Mouse (Mus musculus) thymus, adult 18-20 months (tissue): Measurements from ENCODE around the gene Nras.
A peak's percentile ranks its signal among the peaks of the same experiment; 100 is the strongest.

ENCODE experiments used
- DNase-seq, 2 experiments: peaks; one replicate each; pipeline ENCODE4 v3.0.0; 2022; ENCODE audit warnings: mixed read lengths in 2 of 2

The Nras gene

GRCm38 (mm10) chr3:103099667-103100066 lies 41.6 kb downstream of the Nras start:
- DNase-seq, result no peak

DNA sequence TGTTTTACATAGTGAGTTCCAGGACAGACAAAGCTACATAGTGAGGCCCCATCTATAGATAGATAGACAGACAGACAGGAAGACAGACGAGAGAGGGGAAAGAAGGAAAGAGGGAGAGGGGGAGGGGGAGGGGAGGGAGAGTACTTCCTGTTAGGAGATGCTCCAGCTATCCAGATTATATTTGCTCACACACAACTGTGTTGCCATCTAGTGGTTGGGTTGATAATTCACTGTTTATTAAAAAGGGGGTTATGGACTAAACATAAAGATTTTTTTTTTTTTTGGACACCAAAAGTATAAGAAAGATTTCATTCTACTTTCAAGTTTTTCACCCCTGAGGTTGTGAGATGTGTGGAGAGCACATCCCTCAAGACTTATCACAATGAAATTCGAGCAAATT lies 42.6 kb downstream of the Nras start:
- DNase-seq, result no peak

GRCm38 (mm10) chr3:103101194-103101593 lies 43.1 kb downstream of the Nras start:
- no peak for DNase-seq

DNA sequence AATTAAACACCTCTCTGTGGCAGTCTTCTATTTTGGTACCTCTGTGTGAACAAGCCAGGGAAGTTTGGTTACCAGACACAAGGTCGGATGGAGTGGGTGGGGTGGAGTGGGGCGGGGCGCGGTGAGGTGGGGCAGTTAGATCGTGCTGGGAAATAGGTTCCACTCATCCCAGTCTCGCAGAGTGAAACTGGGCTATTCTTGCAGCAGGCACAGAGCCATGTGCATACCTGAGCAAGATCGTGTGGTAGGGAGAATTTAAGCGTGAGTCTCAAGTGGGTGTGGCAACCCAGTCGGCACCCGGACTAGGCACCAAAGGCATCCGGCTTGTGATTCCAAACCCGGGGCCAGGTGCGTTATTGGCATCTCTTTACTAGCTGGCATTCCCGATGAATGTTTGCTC lies 43.8 kb downstream of the Nras start:
- no peak for DNase-seq

DNA sequence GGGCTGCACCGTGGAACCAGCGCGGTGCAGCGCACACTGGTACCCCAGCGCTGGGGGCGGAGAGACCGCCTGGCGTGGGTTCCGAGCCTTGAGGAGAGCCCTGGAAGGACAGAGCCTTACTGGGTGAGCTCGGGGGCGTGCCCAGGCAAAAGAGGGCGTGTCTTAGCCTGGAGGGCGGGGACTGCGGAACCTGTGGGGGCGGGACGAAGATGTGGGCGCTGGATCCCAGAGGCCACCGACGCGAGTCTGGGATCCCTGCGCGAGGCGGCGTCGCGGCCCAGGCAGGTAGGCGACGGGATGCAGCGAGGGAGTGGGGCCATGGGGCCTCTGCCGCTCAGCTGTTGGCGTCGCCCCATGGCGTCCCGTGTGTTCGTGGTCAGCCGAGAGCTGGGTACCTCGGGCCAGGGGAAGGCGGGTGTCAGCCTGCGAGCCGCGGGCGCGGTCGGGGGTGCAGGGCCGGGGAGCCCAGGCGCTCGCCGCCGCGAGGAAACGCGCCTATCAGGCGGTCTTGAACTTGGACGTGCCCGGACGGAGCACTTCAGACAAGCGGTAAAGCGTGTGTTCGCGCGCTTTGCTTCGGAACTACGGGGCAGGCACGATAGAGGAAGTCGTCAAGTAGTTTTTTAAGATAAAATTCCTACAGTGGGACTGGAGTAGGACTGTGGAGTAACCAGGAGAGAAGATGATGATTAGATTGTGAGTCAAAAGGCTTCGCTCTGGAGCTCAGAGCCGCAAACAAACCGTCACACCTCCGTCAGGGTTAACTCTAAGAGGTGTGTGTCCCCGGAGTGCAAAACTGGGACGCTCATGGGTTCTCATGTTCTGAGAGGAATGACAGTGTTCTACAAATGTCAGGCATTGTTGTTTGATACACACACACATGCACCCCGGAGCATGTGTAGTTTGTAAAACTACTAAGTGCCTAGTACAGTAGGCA lies 44.6 kb downstream of the Nras start, which contains the start of gene Dennd2c:
TSS of gene Dennd2c (plus strand) at position 151 of the 937 bp plus-strand sequence.
- peak; percentile 75 to 82 for DNase-seq

DNA sequence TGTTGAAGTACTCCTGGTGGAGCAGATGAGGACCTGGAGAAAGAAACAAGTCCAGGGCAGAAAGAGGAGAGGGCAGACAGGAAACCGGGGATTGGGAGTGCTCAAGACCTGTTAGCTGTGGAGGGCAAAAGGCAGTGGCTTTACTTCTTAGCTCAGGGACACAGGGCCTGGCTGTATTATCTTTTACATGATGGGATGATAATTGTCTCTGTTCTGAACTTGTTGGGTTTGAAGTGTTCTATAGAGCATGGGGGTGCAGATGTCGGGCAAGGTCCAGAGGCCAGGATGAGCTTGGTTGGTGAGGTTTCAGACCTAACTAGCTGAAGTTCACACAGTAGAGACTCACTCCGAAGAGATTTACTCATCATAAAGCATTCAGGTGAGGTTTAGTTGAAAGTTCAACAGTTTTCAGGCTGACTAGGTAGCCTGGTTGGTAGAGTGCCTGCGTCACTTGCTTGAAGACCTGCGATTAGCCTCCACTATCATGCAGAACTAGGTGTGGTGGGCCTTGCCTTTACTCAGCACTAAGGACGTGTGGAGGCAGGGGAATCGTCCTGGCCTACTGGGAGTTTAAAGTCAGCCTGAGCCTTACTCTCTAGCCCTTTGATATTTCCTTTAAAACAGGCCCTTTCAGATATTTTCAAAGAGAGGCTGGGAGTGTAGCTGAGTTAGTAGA lies 49.6 kb downstream of the Nras start:
- DNase-seq, result no peak

GRCm38 (mm10) chr3:103112216-103112615 lies 54.1 kb downstream of the Nras start:
- DNase-seq, result no peak
